Mouse (Mus musculus) bone marrow macrophage, adult 2 months (primary cell): ENCODE data around the gene Angptl7.

Source experiments
- CTCF ChIP-seq: IDR thresholded peaks from 2 replicates; pipeline ENCODE4 v1.5.1; 2012; ENCODE audit warnings: low read depth, mild to moderate bottlenecking, low read length, moderate library complexity
- POLR2A ChIP-seq: IDR thresholded peaks from 2 replicates; pipeline ENCODE4 v1.6.1; 2012; ENCODE audit warnings: mild to moderate bottlenecking, low read depth, low read length, borderline replicate concordance

DNA sequence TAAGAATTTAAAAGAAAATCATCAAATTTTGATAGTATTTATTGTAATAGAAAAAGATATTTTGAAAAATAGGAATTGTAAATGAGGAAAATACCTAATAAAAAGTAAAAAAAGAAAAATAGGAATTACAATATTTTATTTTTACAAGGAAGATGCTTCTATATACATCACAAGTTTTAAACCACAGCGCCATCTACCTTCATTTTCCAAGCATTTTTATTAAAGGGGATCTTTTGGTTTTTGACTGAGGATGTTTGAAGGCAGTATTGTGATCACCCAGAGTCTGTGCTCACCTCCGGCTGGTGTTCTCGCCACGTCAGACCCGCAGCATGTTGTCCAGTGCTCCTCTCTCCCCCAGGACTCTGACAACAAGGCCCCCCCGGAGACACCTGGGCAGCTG is 5.1 kb downstream of the Angptl7 start:
- TF ChIP-seq POLR2A (no peak), CTCF (no peak)
